In the genomic region with DNA sequence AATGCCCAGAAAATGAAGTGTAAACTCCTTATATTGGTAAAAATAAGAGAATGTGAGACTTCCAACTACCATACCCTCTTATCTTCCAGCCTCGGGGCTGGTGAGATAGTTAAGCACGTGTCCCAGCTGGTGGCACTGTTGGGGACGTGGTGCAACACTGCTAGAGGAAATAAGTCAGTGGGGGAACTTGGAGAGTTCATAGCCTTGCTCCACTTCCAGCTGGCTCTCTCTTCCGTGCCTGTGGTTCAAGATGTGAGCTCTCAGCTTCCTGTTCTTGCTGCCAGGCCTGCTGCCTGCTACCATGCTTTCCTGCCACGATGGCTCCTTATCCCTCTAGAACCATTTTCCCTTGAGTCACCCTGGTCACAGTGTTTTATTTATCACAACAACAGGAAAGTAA, we compare ENCODE assay signal across 8 mouse cellular contexts. TPM values are rescaled to one million over a fixed set of nuclear protein-coding genes. Genes with fewer than 3 reads are reported as not detected.
DNase-seq lines count a peak whose midpoint lies in the region; ATAC-seq lines count a peak whose summit lies in the region.

No protein-coding gene starts in this region.

- no peak overlapping the region for H3K9ac ChIP-seq in hindbrain, embryonic 12.5 days

- DNase-seq in ovary, adult 18-20 months (ENCODE audit: low spot score): peak; percentile 8
- no peak for DNase-seq in ovary, postnatal 10 days (ENCODE audit: low spot score)
- DNase-seq in cerebellum, adult 9-10 months: peak; percentile 75
- peak; percentile 35 to 37 for DNase-seq in heart, postnatal 14 days
- DNase-seq in lung, postnatal 25 days (ENCODE audit: low spot score): peak; percentile 66
- no peak for DNase-seq in left cerebral cortex, adult 11 months (ENCODE audit: low spot score)
- DNase-seq in frontal cortex, adult 2 months (ENCODE audit: extremely low spot score in 1 of 2, low spot score in 1 of 2): no peak

- no peaks in the 10 kb centered on the region for H3K36me3 ChIP-seq in hindbrain, embryonic 12.5 days

- H3K4me1 ChIP-seq in hindbrain, embryonic 12.5 days: peaks cover 13% of the 10 kb centered on the region; the same call in 1 of the 2 replicates

- ATAC-seq in hindbrain, embryonic 12.5 days (ENCODE audit: low FRiP score): no peak

- H3K9me3 ChIP-seq in hindbrain, embryonic 12.5 days (replicated peaks): no peaks in the 10 kb centered on the region

- H3K27ac ChIP-seq in hindbrain, embryonic 12.5 days: no peak overlapping the region

- no peak overlapping the region for H3K4me3 ChIP-seq in hindbrain, embryonic 12.5 days

- H3K27me3 ChIP-seq in hindbrain, embryonic 12.5 days: no peaks in the 10 kb centered on the region

- no peak overlapping the region for H3K4me2 ChIP-seq in hindbrain, embryonic 12.5 days (replicated peaks)

- 57% methylated on average over 5 of the region's 5 CpGs for WGBS in hindbrain, embryonic 12.5 days

- intact Hi-C loops in heart, postnatal 14 days (cut with DNase I): no loop called here

RNA-seq across cellular contexts. Expression of a gene that starts 15.0 kb away (rescaled TPM):
- 10 to 100 TPM; 14.2 to 16.3 TPM for total RNA-seq in heart, postnatal 14 days (2021)
- polyA plus RNA-seq in frontal cortex, adult 2 months (2012; rRNA removed): 12.0 and 12.5 TPM in 2 replicates
- polyA plus RNA-seq in hindbrain, embryonic 12.5 days (2016; fragmentation: Nextera tagmentation; extraction: Ambion mirVana): 6.0 and 6.7 TPM in 2 replicates

RNA-seq across cellular contexts. Expression of a gene that starts 59.2 kb away (rescaled TPM):
- total RNA-seq in heart, postnatal 14 days (2021): 10 to 100 TPM; 22.0 to 22.3 TPM
- 27.9 and 30.8 TPM in 2 replicates for polyA plus RNA-seq in frontal cortex, adult 2 months (2012; rRNA removed)
- polyA plus RNA-seq in hindbrain, embryonic 12.5 days (2016; fragmentation: Nextera tagmentation; extraction: Ambion mirVana): 48.4 and 55.6 TPM in 2 replicates

RNA-seq across cellular contexts. Expression of a gene that starts 59.3 kb away (rescaled TPM):
- 10 to 100 TPM; 70.3 to 82.1 TPM for total RNA-seq in heart, postnatal 14 days (2021)
- 11.5 and 12.4 TPM in 2 replicates for polyA plus RNA-seq in frontal cortex, adult 2 months (2012; rRNA removed)
- polyA plus RNA-seq in hindbrain, embryonic 12.5 days (2016; fragmentation: Nextera tagmentation; extraction: Ambion mirVana): 24.1 and 25.0 TPM in 2 replicates

Comparison
In these comparisons a context has a peak if more than half of its experiments do, and no peak if none do; other contexts are left out.
1. DNase-seq: peak in ovary, adult 18-20 months (single experiment), cerebellum, adult 9-10 months (single experiment), heart, postnatal 14 days (2 of 2) and lung, postnatal 25 days (single experiment); none in ovary, postnatal 10 days (single experiment), left cerebral cortex, adult 11 months (single experiment) and frontal cortex, adult 2 months (0 of 2).